Mouse (Mus musculus) left cerebral cortex, adult 9 months (tissue): ENCODE measurements around the gene Aldh1a2.
A peak's percentile ranks its signal among the peaks of the same experiment; 100 is the strongest.

ENCODE experiments used
- DNase-seq, 2 experiments: peaks; one replicate each; pipeline ENCODE4 v3.0.0; 2022; ENCODE audit warnings: low spot score in 2 of 2

Aldh1a2 gene

DNA sequence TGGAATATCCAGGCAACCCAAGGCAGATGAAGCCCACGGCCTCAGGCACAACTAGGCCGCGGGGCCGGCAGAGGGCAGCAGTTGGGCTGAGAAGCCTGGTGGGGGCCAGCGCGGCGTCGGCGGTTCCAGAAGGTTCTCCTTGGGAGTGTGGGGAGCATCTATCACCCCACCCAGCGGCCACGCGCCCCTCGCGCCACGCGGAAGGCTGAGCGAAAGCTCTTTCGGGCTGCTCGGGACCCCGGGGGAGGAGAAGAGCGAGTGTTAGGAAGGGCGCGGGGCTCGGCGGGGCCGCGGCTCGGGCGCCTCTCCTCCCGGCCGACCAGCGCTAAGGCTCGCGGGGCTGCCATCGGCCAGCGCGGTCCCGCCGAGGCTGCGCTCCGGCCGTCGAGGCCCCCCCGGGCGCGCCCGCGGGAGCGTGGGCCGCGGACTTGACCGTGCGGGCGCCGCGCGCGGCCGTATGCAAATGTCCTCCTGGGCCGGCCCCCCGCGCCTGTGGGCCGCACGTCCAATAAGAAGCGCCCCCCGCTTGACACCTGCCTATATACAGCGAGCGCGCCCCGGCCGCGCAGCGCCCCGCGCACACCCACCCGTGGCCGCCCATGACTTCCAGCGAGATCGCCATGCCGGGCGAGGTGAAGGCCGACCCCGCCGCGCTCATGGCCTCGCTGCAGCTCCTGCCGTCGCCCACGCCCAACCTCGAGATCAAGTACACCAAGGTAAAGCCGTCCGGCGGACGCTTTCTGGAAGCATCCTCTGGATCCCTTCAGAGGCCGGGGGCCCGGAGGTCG is at the start of gene Aldh1a2:
Gene Aldh1a2, plus strand, starts transcription at position 542 of the 788 bp plus-strand sequence.
- DNase-seq: no peak

DNA sequence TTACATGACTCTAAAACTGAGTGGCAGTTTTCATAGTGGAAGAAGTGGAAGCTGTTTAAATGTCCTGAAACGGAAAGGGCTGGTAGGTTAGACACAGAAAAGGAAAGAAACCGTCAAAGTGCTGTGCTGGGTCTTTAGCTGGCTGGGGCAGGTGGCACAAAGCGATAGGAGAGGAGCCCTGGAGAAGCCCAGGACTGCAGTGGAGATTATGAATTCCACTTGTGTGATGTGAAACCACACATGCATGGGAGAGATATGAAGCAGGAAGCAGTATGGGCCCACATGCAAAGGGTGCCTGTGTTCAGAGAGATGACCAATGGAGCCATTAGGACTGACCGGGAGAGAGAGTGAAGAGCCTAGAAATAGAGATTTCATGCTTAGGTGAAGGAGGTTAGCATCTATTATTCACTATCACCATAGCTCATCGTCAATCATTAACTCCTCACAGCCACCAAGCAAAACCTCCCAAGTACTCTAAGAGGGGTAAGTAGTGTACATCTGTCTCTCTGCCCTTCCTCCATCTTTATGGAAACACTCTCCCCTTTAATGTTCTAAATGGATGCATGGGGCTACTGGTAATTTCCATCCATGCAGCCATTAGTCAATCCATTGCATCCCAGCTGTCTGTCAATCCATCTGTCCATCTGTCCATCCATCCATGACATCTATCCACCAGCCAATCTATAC is 49.4 kb upstream of the Aldh1a2 start:
- DNase-seq: no peak

DNA sequence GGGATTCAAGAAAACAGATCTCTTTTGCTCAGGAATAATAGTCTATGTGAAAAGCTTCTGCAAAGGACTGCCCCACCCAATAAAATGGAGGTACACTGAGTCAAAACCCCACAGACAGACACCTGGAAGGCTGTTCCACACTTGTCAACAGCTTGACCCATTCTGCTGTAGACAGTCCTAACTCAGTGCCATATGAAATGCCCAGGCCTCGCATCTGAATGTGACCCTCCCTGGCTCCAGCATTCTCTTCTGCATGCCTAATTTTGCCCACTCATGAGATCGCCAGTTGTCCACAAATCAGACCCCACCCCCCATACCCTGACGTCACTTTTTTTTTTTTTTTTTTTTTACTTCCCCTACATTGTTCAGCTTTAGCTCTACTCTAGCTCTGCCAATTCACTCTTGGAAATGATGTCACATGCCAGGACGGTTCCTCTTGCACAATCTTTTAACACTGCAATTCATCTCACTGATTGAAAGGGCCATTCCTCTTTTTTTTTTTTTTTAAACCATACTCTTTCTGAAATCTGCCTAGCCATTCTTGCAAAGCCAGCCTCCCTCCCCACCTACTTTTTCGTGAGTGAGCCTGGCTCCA is 48.6 kb upstream of the Aldh1a2 start:
- DNase-seq: no peak

DNA sequence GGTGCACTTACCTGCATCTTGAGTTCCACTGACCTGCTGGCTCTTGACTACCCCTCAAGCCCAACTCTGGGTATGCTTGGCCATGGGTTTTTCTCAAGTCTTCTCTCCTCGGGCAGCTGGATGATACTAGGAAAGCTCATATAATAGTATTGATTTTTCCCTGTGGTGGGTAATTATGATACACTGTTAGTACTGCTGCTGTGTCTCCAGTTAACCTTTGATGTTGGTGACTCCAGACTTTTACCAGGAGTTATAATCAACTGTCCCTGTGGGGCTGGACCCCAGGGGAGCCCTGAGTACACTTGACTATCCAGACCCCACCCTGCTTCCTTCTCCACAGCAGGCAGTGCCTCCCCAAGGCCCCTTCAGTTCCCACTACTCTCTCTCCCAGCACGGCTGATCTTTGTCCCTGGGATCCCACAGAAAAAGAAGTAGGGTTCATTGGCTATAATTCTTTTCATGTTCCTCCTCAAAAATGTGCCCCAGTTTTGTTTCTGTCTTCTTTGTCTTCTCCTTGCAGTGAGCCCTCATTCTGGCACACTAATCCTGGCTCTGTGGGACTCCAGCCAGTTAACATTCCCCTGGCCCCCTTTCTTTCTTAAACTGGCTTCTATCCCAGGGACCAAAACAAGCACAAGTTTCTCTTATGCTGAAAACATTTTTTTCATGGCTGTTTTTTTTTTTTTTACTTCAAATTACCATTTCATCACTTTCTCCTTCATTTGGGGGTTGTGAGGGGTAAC is 47.9 kb upstream of the Aldh1a2 start:
- peak in 1 of 2 experiments; percentile 34 for DNase-seq

DNA sequence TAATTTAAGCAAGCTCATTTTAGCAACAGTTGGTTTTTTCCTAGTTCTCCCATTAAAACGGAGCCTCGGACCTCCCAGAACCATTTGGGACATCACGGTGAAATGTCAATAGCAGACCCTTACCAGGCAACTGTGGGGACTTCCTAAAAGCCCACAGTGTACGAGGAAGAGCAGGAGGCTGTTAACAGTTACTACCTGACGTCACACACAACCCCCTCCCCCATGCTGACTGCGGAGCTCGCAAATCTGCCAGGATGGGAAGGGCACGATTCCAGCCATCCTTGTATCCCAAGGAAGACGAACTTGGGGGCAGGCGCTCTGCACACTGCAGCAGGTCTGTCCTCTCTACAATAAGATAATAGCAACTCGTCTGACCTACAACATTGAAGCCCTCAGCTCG is 47.1 kb upstream of the Aldh1a2 start, which contains the start of gene Aqp9:
Gene Aqp9, minus strand, starts transcription at position 172 of the 400 bp plus-strand sequence.
- no peak for DNase-seq

DNA sequence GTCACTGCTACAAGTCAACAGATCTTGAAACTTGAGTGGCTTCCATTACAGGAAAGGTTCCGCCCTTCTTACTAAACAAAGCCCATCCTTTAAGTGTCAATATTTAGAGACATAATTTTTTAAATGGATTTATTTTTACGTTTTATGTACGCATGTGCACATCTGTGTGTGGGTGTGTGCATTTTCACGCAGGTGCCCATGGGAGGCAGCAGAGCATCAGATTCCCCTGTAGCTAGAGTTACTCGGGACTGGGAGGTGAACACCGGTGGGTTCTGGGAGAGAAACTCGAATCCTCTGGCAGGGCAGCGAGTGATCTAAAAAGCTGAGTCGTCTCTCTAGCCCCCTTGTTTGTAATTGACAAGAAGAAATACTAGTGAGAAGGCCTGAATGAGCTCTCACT is 42.1 kb upstream of the Aldh1a2 start:
- DNase-seq: no peak

DNA sequence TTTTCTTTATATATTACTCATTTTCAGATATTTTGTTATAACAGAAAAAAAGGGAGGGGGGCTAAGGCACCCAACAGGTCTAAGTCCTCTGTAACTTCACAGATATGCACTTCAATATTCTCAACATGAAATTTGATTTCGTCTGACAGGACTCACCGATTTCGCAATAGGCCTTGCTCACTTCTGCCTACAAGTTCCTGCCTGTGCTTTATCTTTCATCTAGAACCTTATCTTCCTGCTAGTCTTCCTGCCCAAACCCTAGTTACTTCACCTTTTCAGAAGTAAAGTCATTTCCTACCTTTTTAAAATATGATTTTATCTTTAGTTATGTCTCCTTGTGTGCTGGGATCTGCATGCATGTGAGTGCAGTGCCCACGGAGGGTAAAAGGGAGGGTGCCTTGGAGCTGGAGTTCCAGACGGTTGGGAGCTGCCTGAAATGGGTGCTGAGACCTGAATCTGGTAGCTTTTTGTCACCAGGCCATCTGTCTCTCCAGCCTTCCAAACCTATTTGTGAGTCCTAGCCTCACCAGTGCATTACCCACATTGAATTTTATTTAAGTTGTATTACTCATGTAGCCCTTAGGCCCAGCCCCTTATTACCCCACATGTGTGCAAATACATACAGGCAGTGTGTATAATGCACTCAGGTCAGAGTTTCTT is 41.1 kb upstream of the Aldh1a2 start:
- no peak for DNase-seq

DNA sequence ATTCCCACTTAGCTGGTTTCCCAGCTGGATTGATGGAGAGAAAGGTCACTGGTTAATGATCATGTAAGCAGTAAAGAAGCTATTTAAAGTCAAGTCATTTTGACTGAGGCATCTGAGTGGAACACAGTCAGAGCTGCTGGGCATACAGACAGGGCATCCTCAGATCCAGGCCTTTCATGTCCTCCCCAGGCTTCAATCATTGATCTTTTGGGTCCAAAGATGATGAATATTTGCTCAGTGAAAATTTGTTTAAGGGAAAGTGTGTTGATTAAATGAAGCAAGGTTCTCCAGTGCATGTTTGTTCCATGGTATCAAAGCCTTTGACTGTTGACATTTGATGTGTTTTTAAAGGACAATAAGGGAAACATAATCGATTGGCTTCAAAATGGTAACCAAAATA is 39.9 kb upstream of the Aldh1a2 start:
- no peak for DNase-seq

DNA sequence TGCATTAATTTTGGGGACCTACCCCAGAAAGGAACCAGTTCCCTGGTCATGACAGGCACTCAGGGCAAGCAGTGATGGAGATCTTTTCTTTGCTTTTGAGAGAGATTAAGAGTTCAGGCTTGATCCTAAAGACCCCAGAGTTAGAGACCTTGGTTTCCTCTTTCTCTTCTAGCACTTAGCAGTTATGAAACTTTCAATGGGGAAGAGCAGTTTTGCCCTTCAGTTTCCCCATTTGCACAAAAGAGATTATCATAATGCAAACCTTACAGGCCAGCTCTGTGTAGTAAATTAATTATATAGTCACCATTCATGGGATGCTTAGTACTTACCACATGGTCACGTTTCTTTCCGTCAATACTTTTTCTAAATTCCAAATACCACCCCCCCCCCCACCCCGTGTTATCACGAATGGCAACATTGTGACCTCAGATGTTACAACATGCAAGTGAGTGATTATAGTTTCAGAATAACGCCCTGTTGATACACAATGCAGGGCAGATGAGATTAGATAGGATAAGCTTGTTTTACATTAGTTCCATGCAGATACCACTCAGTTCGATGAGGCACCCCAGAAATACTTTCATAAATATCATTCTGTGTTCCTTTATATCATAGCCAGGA is 36.2 kb upstream of the Aldh1a2 start:
- no peak for DNase-seq

DNA sequence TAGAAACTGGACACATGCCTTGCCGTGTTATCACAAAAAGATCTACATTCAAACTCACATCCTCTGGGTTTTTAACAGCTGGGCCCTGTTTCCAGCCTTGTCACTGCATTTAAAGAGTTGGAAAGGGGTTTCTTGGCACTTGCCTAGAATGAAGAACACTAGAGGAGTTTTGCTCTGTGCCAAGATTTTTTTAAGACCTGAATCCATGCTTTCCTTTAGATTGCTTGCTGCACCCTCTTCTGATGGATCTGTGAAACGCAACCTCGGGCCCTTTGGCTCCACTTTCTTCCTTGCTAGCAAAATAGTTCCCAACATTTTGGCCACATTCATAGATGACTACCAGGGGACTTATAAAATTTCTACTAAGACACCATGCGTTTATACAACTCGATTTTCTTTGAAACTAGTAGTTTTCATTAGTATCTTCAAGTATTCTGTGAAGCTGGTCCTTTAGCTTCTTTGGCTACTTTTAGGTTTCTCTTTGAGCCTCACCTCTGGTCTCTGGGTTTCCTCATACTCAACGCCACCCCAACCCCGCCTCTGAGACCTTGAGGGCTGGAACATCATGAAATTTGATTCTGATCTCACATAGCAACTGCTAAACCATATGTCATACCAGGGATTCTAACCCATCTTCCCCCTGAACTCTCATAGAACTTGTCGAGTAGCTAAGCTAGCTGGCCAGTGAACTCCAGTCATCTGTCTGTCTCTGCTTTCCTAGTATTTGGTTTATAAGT is 35.5 kb upstream of the Aldh1a2 start:
- DNase-seq: peak in 1 of 2 experiments; percentile 13

DNA sequence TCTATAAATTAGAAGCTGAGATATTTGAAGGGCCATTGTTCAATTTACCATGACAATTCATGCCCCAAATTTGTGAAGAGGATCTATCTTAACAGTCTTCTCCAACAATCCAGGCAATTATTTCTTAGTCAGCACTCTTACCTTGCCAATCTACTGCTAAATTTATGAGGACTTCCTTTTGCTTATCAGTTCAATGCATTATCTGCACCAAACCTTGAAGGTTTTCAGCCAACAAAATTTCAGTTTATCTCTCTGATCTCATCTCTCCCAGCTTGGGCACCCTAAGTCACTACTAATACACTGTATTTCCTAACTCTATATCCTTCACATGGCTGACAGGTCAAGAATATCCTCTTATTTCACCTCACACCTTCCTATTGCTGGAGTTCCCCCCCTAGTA is 30.3 kb upstream of the Aldh1a2 start:
- DNase-seq: no peak

DNA sequence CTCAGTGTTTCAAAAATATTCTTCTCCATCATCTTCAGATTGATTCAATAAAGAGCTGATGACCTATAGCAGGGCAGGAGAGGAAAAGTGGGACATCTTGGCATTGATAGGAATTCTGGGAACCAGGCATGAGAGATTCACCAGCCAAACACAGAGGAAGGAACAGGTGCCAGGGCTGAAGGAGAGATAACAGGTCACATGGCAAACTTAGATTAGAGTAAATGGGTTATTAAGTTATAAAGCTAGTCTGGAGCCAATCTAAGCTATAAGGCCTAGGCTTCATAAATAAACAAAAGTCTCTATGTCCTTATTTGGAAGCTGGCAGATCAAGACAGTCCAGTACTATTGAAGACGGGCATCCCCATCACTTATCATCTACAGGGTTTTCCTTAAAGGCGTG is 29.8 kb upstream of the Aldh1a2 start:
- no peak for DNase-seq

DNA sequence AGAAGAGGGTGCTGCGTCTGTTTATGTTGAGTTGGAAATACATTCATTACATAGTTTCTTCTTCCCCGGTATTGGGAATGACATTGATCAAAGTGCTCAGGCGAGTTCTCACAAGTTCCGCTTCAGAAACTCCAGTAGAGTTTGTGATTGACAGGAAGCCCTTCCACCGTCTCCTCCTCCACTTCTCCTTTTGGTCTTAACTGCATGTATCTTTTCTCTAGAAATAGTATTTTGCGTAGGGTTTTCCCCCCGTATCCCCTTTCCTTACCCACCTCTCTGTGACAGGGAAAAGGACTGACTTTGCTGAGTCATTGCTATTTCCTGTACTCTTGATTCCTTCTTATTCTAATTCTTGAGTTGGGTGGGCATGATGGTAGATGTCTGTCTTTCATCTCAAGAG is 28.2 kb upstream of the Aldh1a2 start:
- DNase-seq: no peak

DNA sequence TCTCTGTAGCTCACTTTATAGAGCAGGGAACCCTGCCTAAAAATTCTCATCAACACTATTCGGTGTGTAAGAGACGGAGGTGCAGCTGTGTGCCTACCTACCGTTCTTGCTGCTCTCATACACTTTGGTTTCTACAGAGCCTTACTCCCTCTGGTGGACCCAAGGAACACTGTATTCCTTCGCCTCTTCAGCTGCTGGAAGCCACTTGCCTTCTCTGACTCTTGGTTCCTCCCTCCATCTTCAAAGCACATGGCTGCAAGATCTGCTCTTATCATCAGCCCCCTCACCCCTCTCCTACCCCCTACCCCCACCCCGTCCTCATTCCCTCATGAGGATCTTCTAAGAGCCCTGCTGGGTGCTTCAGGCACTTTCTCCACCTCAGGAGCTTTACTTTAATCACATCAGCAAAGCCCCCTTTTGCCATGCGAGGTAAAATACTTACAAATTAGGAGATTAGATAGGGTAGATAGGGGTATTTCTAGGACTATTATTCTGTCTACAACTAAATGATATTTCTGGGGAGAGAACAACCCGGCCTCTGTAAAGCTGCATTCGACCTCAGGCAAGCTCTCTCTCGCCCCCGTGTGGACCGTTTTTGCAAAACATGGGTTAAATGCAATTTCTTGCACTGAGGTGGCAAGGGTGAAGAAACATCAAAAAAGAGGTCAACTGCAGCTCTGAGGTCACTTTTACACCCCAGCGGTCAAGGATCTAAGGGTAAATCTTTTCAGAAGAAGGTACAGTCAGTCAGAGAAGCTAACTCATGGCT is 26.8 kb upstream of the Aldh1a2 start:
- DNase-seq: peak in 1 of 2 experiments; percentile 59

DNA sequence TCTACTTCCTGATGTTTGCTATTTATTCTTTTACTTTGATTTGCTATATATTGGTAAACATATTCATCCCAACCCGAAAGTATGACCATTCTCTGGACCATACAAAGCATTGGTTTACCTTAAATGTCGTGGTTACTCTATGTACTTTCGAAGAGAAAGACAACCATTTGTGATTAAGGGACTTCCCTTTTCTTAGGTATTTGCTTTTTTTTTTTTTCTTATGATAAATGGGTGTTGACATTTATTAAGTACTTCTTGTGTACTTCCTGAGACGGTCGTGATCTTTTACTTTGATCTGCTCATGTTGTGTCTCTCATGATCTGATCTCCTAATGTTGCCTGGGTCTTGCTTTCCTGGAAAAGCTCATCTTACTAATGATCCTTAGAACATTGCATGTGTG is 16.8 kb upstream of the Aldh1a2 start:
- no peak for DNase-seq

DNA sequence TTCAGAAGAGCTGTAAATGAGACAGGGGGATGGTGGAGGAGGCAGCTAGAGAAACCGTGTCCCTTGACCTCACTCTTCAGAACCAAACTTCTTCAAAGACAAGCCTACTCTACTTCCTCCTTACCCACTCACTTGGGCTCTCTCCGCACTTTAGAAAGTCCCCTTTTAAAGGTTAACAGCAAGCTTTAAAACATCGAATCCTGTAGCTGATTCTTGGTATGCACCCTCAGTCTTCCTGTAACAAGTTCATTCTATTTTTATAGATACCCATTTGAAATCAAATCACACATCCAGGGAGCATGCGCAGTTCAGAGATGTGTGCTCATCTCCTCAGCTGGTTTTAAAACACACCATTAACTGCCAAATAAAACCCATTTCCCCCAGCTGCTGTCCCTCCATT is 13.3 kb upstream of the Aldh1a2 start:
- DNase-seq: no peak

DNA sequence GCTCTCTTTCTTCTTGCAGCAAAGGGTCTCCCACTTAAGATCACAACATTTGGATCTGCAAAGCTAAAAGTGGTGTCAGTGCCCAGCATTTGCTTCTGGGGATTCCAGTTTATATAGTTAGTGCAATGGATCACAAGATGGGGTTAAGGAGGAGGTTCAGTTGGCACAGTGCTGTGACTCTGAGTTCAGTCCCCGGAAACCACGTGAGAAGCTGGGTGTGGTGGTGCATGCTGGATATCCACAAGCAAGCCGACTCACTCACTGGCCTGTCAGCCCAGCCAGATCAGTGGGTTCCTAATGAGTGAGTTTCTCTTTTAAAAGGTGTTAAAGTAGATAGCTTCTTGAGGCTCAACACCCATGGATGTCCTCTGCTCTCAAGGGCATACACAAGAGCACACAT is 6.3 kb upstream of the Aldh1a2 start:
- no peak for DNase-seq

DNA sequence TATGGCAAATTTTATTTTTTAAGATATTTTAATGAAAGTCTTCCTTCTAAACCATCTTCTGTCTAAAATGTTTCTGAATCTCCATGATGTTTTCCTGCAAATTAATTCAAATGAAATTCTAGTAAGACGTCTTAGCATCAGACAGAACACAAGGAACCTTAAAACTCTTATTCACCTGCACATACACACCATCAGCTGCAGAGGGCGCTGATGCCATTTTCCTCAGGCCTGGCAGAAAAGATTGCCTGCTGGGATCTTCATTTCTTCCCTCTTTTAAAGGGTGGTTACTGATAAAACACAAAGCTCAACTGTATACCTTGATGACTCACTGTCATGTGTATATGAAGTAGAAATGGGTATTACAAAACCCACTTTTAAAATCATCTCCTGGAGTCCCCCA is 4.7 kb upstream of the Aldh1a2 start:
- peak in 1 of 2 experiments; percentile 35 for DNase-seq

DNA sequence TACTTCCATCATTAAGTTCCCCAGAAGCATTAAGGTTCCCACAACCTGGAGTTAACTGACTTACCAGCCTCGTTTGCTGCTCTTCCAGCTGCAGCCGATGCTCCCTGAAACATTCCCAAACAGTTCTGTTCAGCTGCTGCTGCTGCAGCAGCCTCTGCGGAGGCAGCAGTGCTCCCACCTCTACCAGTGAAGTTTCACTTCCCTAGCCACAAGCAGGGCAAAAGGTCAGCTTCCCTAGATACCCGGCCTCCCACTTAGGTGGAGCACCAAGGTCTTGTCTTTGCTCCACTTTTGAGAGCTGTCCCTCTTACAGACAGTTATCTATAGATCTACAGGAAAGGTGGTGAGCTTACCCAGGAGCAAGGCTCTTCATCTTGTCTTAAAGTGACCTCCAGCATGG is 2.0 kb upstream of the Aldh1a2 start:
- no peak for DNase-seq
